Mouse (Mus musculus) T-helper 17 cell (primary cell): ENCODE data around the gene Cdyl.

Experiments used
- in situ Hi-C, 2 experiments: fragments of 300-600 bp; cut with MboI, MseI; formaldehyde crosslinking; loops; 1 replicate in 1 of 2; 2 replicates in 1 of 2; pipeline ENCODE4 v1.15.1; 2025; ENCODE audit warnings: high pct_unique_total_duplicates in 2 of 2

The Cdyl gene

DNA sequence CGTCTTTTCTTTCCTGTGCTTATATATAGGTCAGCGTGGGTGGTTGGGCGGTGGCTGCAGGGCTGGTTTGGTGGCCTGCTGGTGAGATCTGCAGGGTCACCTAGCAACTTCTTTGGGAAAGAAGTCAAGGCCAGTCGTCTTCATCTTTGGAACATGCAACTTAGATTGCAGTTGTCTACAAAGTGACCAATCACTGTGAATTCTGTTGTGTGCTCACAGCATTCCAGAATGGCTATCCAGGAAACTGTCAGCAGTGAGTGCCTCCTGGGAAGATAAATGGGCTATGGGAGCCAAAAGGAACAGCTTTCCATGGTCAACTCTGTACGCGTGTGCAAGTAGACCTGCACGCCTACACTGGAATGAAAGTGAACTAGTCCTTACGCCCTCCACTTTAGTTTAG is 26.6 kb downstream of the Cdyl start:
- in situ Hi-C loops, result no loop called here

DNA sequence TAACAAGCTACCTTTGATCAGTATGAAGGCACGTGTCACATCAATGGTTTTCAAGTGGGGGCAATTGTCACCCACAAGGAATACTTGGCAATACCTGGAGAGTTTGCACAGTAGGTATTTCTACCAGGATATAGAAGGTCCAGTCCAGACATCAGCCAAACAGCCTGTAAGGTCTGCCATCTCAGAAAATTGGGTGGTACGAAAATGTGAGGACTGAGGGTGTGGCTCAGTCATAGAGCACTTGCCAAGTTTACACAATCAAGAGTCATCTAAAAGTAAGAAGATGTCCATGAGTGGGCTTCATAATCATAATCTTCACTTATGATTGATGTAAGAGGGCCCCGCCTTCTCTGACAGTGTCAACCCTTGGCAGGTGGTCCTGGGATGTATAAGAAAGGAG is 29.9 kb downstream of the Cdyl start:
- in situ Hi-C loops, result no loop called here

DNA sequence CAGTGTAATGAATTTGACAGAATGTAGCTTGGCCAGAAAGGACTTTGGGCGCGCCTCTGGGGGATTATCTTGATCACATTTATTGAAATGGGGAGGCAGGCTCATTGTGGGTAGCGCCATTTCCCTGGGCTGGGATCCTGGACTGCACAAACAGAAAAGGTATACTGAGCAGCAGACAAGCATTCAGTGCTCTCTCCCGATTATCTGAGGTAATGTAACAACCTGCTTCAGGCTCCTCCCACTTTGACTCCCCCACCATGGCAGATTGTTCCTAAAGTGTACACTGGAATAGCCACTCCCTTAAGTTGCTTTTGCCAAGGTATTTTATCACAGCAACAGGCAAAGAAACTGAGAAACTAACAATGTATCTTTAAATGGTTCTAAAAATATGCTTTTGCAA is 58.0 kb downstream of the Cdyl start:
- in situ Hi-C loops, result no loop called here

DNA sequence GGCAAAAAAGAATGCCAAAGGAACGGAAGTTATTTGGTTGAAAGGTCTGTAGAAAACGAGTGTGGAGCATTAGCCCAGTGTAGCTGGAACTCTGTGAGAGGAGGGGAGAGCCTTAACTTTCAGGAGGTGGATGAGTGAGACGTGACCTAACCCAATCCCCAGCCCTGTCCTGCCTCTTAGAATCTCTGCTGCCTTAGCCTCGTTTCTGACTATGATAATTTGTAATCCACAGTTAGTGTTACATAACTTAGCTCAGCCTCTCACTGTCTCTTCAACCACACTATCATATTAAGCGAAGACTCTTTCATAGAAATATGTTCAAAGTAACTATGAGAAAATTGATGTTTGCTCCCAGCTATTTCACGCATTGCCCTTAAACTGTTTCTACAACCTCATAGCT is 59.9 kb downstream of the Cdyl start:
- in situ Hi-C loops, result no loop called here

DNA sequence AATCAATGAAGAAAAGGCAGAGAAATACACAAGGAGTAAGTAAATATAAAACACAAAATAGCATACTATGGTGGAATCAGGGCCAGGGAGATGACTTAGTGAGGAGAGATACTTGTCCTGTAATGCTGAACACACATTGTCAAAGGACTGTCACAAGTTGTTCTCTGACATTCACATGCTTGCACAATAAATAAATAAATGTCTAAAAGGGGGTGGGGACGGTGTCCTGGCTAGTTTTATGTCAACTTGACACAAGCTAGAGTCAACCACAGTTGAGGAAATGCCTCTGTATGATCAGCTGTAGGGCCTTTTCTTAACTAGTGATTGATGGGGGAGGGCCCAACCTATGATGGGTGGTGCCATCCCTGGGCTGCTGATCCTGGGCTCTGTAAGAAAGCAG is 63.4 kb downstream of the Cdyl start:
- in situ Hi-C loops, result no loop called here

DNA sequence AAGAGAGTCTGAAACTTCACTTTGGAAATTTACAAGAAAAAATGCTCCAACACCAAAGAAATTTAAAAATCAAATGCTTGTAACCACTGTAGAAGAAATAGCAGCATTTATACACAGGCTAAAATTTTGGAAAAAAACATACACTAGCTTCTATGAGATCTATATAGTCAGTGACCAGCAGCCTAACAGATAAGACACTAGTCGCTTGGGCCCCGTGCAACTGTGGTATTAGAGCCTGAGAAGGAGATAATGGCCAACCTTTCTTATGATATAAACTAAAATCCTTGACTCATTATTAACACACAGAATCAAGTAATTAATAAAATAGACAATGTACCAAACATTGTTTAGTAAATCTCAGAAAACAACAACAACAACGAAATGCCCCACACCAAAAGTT is 66.4 kb downstream of the Cdyl start:
- in situ Hi-C loops, result loop anchor here in 1 of 2 experiments (25.0 kb wide), 1 partner anchor 1589 kb away; the partner anchor contains the start of gene Tubb2b

DNA sequence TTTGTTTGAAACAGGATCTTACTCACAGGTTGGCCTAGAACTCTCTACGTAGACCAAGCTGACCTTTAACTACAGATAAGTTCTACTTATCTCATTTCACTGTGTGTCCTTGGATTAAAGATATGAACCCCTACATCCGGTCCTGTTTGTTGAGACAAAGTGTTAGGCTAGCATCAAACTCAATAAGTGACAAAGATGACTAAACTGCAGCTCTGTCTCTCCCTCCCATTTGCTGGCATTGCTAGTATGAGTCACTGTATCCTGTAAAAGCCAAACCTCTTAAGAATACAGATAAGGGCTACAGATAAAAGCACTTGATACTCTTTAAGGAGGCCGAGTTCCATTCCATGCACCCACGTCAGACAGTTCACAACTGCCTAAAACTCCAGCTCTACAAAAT is 72.5 kb downstream of the Cdyl start:
- in situ Hi-C loops, result loop anchor here in 1 of 2 experiments (25.0 kb wide), 1 partner anchor 1595 kb away; the partner anchor contains the start of gene Tubb2b

DNA sequence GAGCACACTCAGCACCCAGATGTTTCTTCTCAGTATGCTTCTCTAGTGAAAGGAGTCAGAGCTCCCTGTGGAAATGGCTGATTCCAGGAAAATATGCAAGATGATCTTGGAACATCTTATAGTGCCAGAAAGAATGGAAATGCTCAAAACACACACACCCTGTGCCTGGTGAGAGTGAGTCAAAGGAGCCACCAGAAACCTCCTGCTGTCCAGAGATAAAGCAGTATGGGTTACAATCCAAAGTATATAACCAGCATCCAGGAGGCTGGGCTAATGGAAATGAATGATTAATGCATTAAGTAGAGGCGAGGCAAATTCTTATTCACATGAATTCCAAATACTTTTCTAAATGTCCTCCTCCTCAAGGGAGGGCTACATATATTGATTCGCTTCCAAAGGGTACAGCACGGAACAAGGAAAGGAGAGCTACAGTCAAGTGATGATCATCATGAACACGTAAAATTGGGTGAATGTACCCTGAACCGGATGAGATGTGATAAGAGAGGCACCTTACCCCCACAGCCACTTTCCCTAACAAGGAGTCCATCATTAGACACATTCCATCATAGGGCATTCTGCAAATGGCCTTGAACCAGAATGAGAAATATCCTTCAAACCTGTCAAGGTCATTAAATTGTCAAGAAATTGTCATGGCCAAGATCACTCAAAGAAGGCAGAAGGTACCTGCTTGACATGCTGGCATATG is 73.4 kb downstream of the Cdyl start:
- in situ Hi-C loops, result loop anchor here in 1 of 2 experiments (25.0 kb wide), 1 partner anchor 1596 kb away; the partner anchor contains the start of gene Tubb2b

DNA sequence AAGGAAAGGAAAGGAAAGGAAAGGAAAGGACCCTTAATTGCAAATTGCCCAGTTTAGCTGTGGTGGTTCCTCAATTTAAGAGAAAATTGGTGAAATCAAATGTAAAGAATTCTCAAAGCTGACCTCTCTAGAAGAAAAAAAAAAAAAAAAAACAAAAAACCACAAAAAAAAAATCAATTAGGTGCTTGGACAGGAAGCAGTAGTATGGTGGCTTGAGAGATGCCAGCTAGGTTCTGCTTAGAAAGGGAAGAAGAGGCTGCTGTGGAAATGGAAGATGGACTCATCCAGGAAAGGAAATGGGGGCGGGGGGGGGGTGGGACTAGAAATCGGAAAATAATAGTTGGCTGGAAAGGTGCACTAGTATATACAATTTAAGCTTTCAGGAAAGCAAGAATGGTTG is 77.9 kb downstream of the Cdyl start:
- in situ Hi-C loops, result loop anchor here in 1 of 2 experiments (25.0 kb wide), 1 partner anchor 1600 kb away; the partner anchor contains the start of gene Tubb2b

DNA sequence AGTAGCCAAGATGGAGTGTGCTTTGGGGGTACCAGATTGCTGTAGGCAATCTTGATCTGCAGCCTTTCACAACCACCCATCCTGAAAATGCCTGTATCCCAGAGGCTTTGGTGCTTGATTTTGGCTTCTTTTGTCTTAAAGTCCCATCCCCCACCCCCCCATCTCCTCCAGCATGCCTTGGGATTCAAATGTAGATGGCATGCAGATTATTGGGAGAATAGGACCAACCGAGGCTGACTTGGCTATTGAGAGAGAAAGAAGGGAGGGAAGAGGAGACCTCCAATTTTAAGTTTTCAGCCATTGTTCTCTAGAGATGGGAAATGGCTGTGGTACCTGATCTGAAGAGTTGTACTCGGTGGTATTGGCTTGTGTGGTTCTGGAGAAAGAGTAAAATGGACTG is 78.6 kb downstream of the Cdyl start:
- in situ Hi-C loops, result loop anchor here in 1 of 2 experiments (25.0 kb wide), 1 partner anchor 1601 kb away; the partner anchor contains the start of gene Tubb2b

DNA sequence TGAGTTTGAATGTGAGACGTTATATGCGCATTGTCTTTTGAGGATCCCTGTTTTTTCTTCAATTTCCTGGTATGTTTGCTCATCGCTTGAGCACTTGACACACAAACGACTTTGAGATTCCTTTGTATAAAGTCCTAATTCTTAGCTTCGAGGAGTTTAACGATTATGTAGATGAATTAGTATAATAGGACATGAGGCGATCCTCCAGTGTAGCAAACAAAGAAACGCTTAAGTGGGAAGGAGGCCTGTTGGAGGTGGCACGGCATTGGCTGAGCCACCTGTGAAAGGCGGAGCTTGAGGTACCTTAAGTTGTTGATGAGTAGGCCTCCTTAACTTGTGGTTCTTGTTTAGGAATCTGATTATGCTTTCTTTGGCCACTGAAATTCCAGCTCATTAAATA is 79.8 kb downstream of the Cdyl start:
- in situ Hi-C loops, result loop anchor here in 1 of 2 experiments (25.0 kb wide), 1 partner anchor 1602 kb away; the partner anchor contains the start of gene Tubb2b

DNA sequence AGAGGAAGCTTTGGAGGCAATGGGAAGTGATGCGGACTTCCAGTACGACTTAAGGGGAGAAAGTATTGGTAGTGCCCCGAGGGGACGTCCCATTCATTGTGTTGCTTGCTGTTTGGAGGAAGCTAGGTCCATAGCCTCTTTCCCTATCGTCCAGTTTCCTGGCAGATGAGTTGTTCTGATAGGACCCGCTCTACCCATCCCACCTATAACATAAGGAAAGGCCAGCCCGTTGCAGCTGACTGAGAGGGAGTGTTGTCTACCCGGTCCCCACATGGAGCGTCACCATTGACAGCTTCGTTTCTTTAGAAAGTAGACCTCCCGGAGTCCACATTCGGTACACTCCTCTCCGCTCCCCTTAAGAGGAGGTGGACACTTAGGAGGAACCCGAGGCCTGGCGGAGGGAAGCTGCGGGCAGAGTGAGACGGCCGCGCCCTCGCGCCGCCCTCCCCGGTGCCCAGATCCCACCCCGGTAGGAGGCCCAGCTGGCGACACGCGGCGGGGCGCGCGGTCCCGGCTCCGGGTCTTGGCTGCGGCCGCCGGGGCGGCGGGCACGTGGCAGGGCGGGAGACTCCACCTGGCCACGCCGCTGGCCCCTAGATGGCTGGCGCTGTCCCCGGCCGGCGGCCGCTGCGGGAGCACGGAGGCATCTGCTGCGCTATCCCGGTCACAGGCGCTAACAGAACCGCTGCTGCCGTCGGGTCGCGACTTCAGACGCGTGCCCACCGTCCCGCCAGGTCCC is 80.8 kb downstream of the Cdyl start:
- in situ Hi-C loops, result loop anchor here in 1 of 2 experiments (25.0 kb wide), 1 partner anchor 1603 kb away; the partner anchor contains the start of gene Tubb2b

DNA sequence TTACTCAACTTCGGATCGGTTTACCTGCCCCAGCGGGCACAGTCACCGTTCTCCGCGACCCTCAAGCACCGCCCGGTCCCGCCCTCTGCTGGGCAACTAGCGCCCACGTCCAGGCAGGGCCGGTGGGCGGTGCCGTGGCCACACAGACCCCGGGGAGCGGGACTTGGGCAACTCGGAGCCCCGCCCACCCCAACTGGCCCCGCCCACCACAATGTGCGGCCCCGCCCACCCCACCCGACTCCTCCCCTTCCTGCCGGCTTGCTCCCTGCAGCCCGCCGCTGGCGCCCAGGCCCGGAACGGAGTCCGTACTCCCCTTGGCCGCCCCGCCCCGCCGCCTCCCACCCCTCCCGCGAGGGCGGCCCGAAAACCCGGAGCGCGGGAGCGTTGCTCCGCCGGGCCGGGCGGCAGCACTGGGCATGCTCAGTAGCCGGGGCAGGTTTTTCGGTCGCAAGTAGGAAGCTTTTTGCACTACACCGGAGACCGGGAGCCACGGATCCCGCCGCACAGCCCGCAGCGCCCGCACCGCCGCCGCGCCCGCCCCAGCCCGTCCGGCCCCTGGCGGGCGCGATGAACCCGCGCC is 81.5 kb downstream of the Cdyl start:
- in situ Hi-C loops, result loop anchor here in 1 of 2 experiments (25.0 kb wide), 1 partner anchor 1604 kb away; the partner anchor contains the start of gene Tubb2b

DNA sequence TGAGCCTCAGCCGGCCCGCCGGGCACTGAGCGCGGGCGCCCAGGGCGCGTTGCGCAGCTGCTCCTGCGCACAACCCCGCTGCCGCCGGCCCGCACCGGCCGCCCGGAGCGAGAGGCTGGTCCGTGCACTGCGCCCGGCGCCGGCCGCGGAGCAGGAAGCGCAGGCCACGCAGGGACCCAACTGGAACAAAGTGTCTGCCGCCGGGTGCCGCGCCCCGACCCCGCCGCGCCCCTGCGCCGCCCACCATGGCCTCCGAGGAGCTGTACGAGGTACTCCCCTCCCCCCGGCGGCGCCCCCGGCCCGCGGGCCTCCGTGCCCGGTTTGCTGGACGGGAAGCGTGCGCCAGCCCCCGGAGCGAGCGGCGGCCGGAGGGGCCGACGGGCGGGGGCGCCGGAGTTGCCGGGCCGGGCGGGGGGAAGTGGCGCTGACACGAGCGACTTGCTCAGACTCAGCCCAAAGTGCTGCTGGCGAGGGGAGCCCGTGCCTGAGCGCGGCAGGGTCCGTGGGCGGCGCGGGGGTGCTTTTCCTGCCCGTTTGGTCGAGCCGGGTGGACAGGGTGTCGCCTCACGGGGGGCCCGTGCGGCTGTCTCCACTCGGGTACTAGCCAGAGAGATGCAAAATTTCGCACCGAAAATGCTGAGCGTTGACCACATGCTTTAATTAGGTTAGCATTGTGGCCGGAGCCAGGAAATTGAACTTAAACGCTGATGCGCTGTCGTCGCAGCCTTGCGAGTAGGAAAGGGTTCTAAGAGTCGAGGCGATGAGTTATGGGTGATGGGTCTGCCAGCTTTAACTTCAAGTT is 82.2 kb downstream of the Cdyl start:
- in situ Hi-C loops, result loop anchor here in 1 of 2 experiments (25.0 kb wide), 1 partner anchor 1605 kb away; the partner anchor contains the start of gene Tubb2b

DNA sequence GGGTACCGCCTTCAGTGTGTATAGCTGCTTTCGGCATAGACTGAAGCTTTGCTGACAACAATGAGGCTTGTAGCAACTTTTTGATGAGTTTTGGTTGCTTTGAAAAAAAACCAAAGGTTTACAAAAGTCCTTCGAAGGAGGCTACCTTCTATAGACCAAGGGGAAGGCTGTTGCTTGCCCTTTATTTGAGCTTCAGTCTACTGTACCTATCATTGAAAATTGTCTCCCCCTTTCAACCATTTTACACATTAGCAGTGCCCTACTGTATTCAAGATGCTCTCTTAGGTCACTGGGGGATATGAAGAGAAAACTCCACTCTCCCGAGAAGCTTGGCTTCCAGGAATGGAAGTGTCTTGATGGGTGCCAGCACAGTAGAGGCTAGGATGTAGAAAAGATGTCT is 83.1 kb downstream of the Cdyl start:
- in situ Hi-C loops, result loop anchor here in 1 of 2 experiments (25.0 kb wide), 1 partner anchor 1605 kb away; the partner anchor contains the start of gene Tubb2b

DNA sequence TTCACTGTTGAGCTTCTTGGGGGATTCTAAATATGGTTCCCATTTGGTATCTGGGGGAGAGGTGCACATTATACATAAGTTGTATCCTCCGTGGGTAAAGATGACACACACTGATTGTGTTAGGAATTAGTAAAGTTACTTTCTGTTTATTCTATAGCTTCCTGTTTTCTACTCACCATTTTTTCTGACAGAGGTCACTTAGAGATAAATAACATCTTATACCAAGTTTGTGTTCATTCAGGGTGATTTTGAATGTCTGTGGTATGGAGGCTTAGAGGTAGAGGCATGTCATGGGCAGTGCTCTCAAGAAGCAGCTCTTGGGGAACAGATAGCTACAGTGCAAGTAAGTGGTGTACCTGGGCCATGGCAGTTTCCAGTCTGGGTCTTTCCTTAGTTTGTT is 83.6 kb downstream of the Cdyl start:
- in situ Hi-C loops, result loop anchor here in 1 of 2 experiments (25.0 kb wide), 1 partner anchor 1606 kb away; the partner anchor contains the start of gene Tubb2b

DNA sequence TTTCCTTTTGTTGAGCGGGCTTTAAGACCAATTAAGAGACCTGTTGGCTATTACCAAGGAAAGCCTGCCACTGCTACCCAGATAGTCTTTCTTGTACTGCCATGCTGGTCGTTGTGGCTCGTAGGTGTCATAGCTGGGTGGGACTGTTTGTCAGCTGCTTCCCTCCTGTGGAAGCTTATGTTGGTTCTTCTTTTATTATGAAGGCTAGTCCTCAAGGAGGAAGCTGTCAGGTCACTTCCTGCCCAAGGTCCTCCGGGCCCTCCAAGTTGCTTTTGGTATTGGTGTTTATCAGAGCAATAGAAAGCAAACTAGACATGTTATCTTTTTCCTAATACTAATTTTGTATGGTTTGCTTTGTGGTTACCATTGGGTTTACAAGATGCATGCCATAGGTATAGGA is 89.6 kb downstream of the Cdyl start:
- in situ Hi-C loops, result loop anchor here in 1 of 2 experiments (25.0 kb wide), 1 partner anchor 1612 kb away; the partner anchor contains the start of gene Tubb2b

DNA sequence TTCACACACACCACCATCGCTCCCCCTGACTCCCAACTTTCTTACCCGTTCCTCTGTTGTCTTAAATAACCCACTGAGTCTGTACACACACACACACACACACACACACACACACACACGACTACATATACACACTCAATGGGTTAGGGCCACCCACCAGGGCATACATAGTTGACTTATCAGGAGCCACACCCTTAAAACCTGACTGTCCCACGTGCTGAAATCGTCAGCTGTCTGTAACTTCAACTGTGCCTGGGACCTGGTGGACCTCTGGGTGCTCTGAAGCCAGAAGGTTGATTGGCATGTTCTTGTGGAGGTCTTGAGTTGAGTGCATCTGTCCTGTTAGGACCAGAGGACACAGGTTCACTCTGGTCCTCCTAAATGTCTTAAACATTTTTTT is 90.0 kb downstream of the Cdyl start:
- in situ Hi-C loops, result loop anchor here in 1 of 2 experiments (25.0 kb wide), 1 partner anchor 1612 kb away; the partner anchor contains the start of gene Tubb2b

DNA sequence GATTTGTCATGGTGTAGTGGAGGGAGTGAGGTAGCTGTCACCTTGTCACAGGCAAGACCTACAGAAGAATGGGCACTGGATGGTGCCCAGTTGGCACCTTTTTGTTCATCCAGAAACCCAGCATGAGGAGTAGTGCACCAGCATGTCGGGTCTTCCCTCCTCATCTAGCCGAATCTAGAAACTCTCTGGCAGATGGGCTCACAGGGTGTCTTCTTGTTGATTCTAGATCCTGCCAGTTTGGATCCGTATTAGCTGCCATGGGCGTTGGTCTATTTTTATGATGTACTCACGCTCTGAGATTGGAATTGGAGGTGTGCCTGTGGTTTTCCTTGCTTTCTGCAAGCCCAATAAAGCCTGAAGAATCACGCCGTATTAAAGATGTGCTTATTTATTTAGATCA is 92.4 kb downstream of the Cdyl start:
- in situ Hi-C loops, result no loop called here

DNA sequence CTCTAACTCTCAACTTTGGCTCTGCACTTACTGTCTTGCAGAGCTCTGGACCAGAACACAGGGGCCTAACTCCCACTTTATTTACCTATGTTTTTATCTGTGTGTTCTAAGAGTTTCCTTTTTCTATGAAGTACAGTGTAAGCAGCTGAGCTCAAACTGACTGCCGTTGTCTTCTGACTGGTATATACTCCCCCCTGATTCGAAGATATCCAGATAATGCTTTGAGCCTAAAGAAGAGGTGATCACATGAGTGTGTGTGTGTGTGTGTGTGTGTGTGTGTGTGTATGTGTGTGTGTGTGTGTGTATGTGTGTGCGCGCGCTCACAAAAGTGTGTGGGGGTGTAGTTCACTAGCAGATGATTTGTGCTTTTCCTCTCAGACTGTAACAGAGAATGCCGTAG is 95.4 kb downstream of the Cdyl start:
- in situ Hi-C loops, result no loop called here
